Mouse (Mus musculus) v-Abl transformed pro-B cells (cell line): Measurements from ENCODE around the gene Birc7.

ENCODE experiments used
- in situ Hi-C, 2 experiments: fragments of 400-800 bp; cut with MboI; formaldehyde crosslinking; loops; one replicate each; pipeline ENCODE4 v1.15.1; 2025; ENCODE audit not compliant: unreplicated experiment in 2 of 2

Gene Birc7

GRCm38 (mm10) chr2:180963956-180964355 is 35.1 kb downstream of the Birc7 start:
- in situ Hi-C loops, result loop anchor here (5.0 kb wide), 1 partner anchor 37 kb away; the partner anchor contains the start of gene Birc7 (in 2 of the 2)

- in situ Hi-C loops, result no loop called here
Observed at GRCm38 (mm10) chr2:180966092-180966882, 37.5 kb downstream of the Birc7 start.

GRCm38 (mm10) chr2:180967010-180967763 is 38.4 kb downstream of the Birc7 start, which contains the start of gene Arfgap1:
Gene Arfgap1, plus strand, starts transcription at chr2:180967225.
- in situ Hi-C loops, result no loop called here

GRCm38 (mm10) chr2:180981133-180981532 is 52.3 kb downstream of the Birc7 start:
- in situ Hi-C loops, result loop anchor here (25.0 kb wide), 2 partner anchors 356 to 606 kb away; partner anchors contain the start of genes Prpf6 (in 2 of the 2), Samd10 (in 2 of the 2), Uckl1 (in 2 of the 2) and Zfp512b (in 2 of the 2)
